In genomic region chr10:120861194-120861593, GRCm38 (mm10) we compare ENCODE assay signal across 8 mouse cellular contexts. TPM values are rescaled to one million over a fixed set of nuclear protein-coding genes. Genes with fewer than 3 reads are reported as not detected.
A peak's percentile ranks its signal among the peaks of the same experiment; 100 is the strongest.
DNase-seq lines count a peak whose midpoint lies in the region; ATAC-seq and TF ChIP-seq lines count a peak whose summit lies in the region.

No protein-coding gene starts in this region.

- H3K4me3 ChIP-seq in kidney, embryonic 16.5 days (ENCODE audit: low read length), result no peak overlapping the region
- no peak overlapping the region for H3K4me3 ChIP-seq in olfactory bulb, adult 2 months (ENCODE audit: insufficient read depth, low read depth, low read length)
- H3K4me3 ChIP-seq in forebrain, embryonic 10.5 days, result no peak overlapping the region

- H3K9ac ChIP-seq in kidney, embryonic 16.5 days (replicated peaks; ENCODE audit: low read length), result no peak overlapping the region

- no peak for TF ChIP-seq POLR2A in brain, embryonic 14.5 days (IDR thresholded peaks at IDR 0.05; ENCODE audit: borderline replicate concordance, extremely low read depth, insufficient read depth, insufficient read length, poor library complexity, severe bottlenecking)
- TF ChIP-seq POLR2A in olfactory bulb, adult 2 months (IDR thresholded peaks at IDR 0.05; ENCODE audit: insufficient read depth, low read depth, low read length), result no peak

- H3K4me1 ChIP-seq in kidney, embryonic 16.5 days (ENCODE audit: insufficient read depth, low read length), result 0 out of 2 replicates have a peak, but pooled peaks cover 4% of the 10 kb centered on the region
- no peaks in the 10 kb centered on the region for H3K4me1 ChIP-seq in olfactory bulb, adult 2 months (ENCODE audit: control insufficient read depth, insufficient read depth, low read length)
- H3K4me1 ChIP-seq in forebrain, embryonic 10.5 days, result peaks cover 35% of the 10 kb centered on the region

- no peak overlapping the region for H3K4me2 ChIP-seq in kidney, embryonic 16.5 days (replicated peaks; ENCODE audit: low read depth, low read length)

- no peaks in the 10 kb centered on the region for H3K9me3 ChIP-seq in kidney, embryonic 16.5 days (ENCODE audit: low read length)
- peaks cover 4% of the 10 kb centered on the region; the same call in 1 of the 2 replicates for H3K9me3 ChIP-seq in forebrain, embryonic 10.5 days

- WGBS in kidney, embryonic 16.5 days, result 84% methylated on average over 3 of the region's 3 CpGs
- 82% methylated on average over 3 of the region's 3 CpGs for WGBS in olfactory bulb, adult 2 months
- WGBS in forebrain, embryonic 10.5 days, result 84% methylated on average over 3 of the region's 3 CpGs

- H3K27ac ChIP-seq in kidney, embryonic 16.5 days (ENCODE audit: low read length), result no peak overlapping the region
- H3K27ac ChIP-seq in olfactory bulb, adult 2 months (ENCODE audit: insufficient read depth, low read depth, low read length), result no peak overlapping the region
- H3K27ac ChIP-seq in forebrain, embryonic 10.5 days, result no peak overlapping the region

- ATAC-seq in kidney, embryonic 16.5 days (ENCODE audit: low FRiP score, low TSS enrichment), result no peak

- H3K27me3 ChIP-seq in kidney, embryonic 16.5 days (ENCODE audit: insufficient read depth, low read length), result no peaks in the 10 kb centered on the region
- H3K27me3 ChIP-seq in forebrain, embryonic 10.5 days (ENCODE audit: poor library complexity, severe bottlenecking), result no peaks in the 10 kb centered on the region

- peak; percentile 35 for DNase-seq in kidney, adult 9 months
- DNase-seq in ES-CJ7 (ENCODE audit: low read depth, low spot score), result peak; percentile 76
- DNase-seq in brain, embryonic 14.5 days (ENCODE audit: low read depth), result no peak
- DNase-seq in frontal cortex, postnatal 36 days (ENCODE audit: low spot score in 2 of 2), result no peak
- no peak for DNase-seq in left cerebral cortex, adult 11 months (ENCODE audit: low spot score)
- DNase-seq in forebrain, embryonic 10.5 days (ENCODE audit: extremely low spot score, low spot score), result no peak

- H3K36me3 ChIP-seq in kidney, embryonic 16.5 days (ENCODE audit: insufficient read depth, low read length), result no peaks in the 10 kb centered on the region
- H3K36me3 ChIP-seq in forebrain, embryonic 10.5 days (replicated peaks), result peaks cover 10% of the 10 kb centered on the region

- TF ChIP-seq CTCF in brain, embryonic 14.5 days (IDR thresholded peaks at IDR 0.05; ENCODE audit: borderline replicate concordance, extremely low read depth, insufficient read depth, insufficient read length), result peak; percentile 61
- TF ChIP-seq CTCF in olfactory bulb, adult 2 months (IDR thresholded peaks at IDR 0.05; ENCODE audit: insufficient read depth, low read depth, low read length), result 0 out of 2 replicates have a peak, but pooled peaks have one; percentile 27

RNA-seq across cellular contexts. Expression of gene Msrb3, which starts 37.7 kb away (rescaled TPM):
- 8.7 and 11.6 TPM in 2 replicates for polyA plus RNA-seq in kidney, embryonic 16.5 days (2015; fragmentation: Nextera tagmentation; extraction: Ambion mirVana)
- polyA plus RNA-seq in brain, embryonic 14.5 days (2012; rRNA removed), result 3.2 and 4.1 TPM in 2 replicates
- not detected in 2 replicates for polyA plus RNA-seq in olfactory bulb, adult 2 months (2012; ENCODE audit: insufficient read depth, insufficient read length, low replicate concordance, missing spikeins)
- polyA plus RNA-seq in forebrain, embryonic 10.5 days (2016; fragmentation: Nextera tagmentation; extraction: Ambion mirVana), result 4.9 and 5.7 TPM in 2 replicates

Comparison
In these comparisons a context has a peak if more than half of its experiments do, and no peak if none do; other contexts are left out.
1. DNase-seq: peak in kidney, adult 9 months (single experiment) and ES-CJ7 (single experiment); none in brain, embryonic 14.5 days (single experiment), frontal cortex, postnatal 36 days (0 of 2), left cerebral cortex, adult 11 months (single experiment) and forebrain, embryonic 10.5 days (single experiment).